Mouse (Mus musculus) testis, adult 10 weeks (tissue): Measurements from ENCODE around the gene Yae1d1. TPM values are rescaled to one million over a fixed set of nuclear protein-coding genes. Genes with fewer than 3 reads are reported as not detected.

ENCODE experiments used
- polyA plus RNA-seq: library from polyadenylated mRNA; stranded (reverse); fragments of 350-450 nt; fragmentation: Illumina TruSeq; extraction: RNeasy Lipid Tissue Mini Kit (QIAGEN cat#74804); gene quantifications from one replicate; pipeline ENCODE4 v1.2.3, GENCODE M21; 2014; ENCODE audit warnings: low read depth, low replicate concordance

The Yae1d1 gene
- 57.4 TPM for polyA plus RNA-seq

DNA sequence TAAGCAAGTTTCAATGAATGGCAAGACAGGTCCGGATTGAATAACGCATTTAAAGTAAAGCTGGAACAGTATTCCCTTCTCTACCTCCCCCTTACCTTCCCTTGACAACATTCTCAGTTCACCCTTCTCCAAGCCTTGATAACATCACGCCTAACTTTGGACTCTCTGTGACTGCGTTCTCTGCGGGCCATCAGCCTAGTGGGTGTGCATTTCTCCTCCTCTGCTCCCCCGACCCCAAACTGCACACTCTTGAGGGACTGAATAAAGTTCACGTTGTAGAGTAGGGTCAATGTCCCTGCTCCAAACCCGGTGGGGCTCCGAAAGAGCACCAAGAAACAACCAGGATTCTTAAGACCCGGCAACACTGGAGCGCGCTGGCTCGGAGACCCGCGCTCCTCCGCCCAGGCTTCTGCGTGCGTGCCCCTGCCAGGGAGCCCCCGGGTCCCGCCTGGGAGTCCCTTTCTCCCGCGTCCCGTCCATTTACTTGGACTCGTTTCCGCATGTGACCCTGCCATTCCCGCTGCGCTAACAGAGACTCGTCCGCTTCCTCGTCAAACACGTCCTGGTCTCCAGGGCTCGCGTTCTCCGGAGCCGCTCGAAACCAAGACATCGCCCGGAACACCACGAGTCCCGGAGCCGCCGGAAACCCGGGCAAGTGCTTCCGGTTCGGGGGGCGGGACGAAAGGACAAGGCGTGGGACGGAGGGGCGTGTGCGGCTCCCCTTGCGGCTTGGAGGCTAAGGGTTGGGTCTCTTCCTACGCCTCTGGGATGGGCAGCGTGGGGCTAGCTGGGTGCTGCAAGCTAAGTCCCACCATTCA lies at the start of gene Yae1d1:
Yae1d1 (minus strand) TSS at position 653 of the 818 bp plus-strand sequence.

DNA sequence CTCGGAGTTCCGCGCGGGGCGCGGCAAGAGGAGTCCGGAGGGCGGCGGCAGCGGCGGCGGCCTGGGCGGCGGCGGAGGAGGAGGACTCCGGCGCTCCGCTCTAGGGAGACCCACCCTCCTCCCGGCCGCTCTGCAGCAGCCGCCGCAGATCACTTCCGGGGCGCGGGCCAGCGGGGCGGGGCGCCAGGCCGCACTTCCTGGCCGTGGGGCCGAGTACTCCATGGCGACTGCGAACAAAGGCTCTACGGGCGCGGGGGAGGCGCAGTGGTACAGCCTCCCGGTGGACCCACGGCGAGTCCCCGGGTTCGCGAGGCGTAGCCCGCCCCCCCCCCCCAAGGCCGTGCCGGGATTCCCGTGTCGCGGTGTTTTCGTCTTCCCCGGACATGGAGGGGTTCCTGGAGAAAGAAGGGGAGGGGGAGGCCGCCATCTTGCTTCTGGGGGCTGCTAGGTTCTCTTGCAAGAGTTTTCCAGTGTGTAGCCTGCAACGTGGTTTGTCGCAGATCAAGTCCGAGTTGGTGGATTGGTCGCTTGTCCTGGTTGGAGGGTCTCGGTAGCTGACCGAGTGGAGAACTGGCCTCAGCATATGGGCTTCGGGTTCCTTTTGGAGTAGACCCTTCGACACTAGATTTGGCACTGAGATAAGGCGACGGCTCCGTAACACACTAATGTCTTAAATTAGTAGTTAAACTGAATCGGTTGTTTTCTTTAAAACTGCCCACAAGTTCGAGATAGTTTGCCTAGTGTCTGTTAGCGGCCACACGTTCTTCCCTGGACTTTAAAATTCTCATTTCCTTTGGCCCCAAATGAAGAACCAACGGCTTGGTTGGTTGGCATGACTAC lies 48.9 kb downstream of the Yae1d1 start, which contains the start of gene Rala:
Rala (minus strand) TSS at position 162 of the 840 bp plus-strand sequence.

Other genes with a start within 250 kb of the Yae1d1 start
- gene Cdk13, start 188.3 kb downstream of the Yae1d1 start, polyA plus RNA-seq, result 79.7 TPM
- gene Rala, start 49.1 kb downstream of the Yae1d1 start, polyA plus RNA-seq, result 44.2 TPM